Mouse (Mus musculus): ENCODE measurements at regions not wholly inside any gene's neighbourhood (a gene's known extent, or its start where the extent isn't known, plus 50 kb on each side); places are given as distances from the start of the nearest gene placed in this dataset.

DNA sequence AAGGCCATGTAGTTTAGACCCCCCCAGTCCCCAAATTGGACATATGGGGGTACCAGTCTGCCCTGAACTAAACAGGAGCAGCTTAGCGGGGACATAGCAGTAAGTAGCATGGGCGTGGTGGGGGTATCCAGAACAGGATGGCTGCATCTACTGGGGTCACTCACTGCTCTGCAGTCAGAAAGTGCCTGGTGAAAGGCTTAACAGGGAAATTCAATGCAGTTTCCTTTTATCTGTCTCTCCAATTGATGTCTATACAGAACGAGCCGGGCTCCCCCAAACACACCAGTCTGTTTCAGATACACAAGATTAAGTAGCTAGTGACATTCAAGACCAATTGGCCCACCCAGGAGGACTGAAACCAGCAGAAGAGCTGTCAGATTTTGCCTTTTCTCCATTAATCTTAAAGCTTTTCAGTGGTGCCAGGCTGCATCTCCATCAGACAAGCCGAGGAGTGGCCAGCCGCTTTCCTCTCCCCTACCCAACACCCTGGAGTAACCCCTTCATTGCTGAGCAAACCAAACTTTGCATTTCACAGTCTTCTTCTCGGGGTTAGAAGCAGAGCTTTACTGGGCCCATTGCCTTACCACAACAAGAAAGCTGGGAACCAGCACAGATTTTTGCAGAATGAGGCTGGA lies 161.7 kb downstream of the Ndufs4 start:
- TF ChIP-seq POLR2A (IDR thresholded peaks at IDR 0.05; ENCODE audit: borderline replicate concordance, extremely low read depth, insufficient read depth, insufficient read length, poor library complexity, severe bottlenecking) (no peak), CTCF (IDR thresholded peaks at IDR 0.05; ENCODE audit: borderline replicate concordance, extremely low read depth, insufficient read depth, insufficient read length) (no peak)

Data from brain, embryonic 14.5 days (tissue).